Mouse (Mus musculus): ENCODE data around the gene Ntn1. TPM values are rescaled to one million over a fixed set of nuclear protein-coding genes. Genes with fewer than 3 reads are reported as not detected.
A peak's percentile ranks its signal among the peaks of the same experiment; 100 is the strongest.

Ntn1 gene
- polyA plus RNA-seq, 1 experiment from 2014 or later, result 6.7 TPM

- H3K9me3 ChIP-seq (ENCODE audit: control insufficient read depth, low read length), result 0 out of 2 replicates have a peak, but pooled peaks cover 4% of the 10 kb centered on the region
- no peaks in the 10 kb centered on the region for H3K27me3 ChIP-seq (replicated peaks; ENCODE audit: control insufficient read depth, insufficient read depth, low read length)
- H3K4me1 ChIP-seq (replicated peaks; ENCODE audit: control insufficient read depth, insufficient read depth, low read length), result no peaks in the 10 kb centered on the region
- DNase-seq (ENCODE audit: low spot score) (no peak), ATAC-seq (replicated peaks; ENCODE audit: low FRiP score, low TSS enrichment, low read depth) (no peak)
- no peak overlapping the region for H3K4me2 ChIP-seq (ENCODE audit: low read length)
- no peak overlapping the region for H3K27ac ChIP-seq (ENCODE audit: low read depth)
- no peak overlapping the region for H3K4me3 ChIP-seq (ENCODE audit: low read depth, low read length)
- peaks cover 4% of the 10 kb centered on the region; the same call in 1 of the 2 replicates for H3K36me3 ChIP-seq (ENCODE audit: control insufficient read depth, insufficient read depth, low read length)
- 53% methylated on average over 6 of the region's 6 CpGs for WGBS
- no peak overlapping the region for H3K9ac ChIP-seq (ENCODE audit: low read length)
Observed at GRCm38 (mm10) chr11:68247897-68248296, 152.7 kb downstream of the Ntn1 start.

DNA sequence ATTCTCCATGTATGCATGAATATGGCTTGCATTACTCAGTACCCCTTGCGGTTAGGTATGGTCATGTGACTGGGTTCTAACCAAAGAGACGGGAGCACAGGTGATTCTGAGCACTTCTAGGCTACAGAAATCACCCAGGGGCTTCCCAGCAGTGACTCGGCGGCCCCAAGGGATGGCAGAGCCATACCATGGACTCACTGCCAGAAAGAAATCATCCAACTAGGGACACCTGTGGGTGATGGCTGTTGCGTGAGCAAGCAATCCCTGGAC lies 155.7 kb downstream of the Ntn1 start:
- no peak for ATAC-seq (replicated peaks; ENCODE audit: low FRiP score, low TSS enrichment, low read depth)
- H3K9ac ChIP-seq (ENCODE audit: low read length), result no peak overlapping the region
- H3K4me1 ChIP-seq (replicated peaks; ENCODE audit: control insufficient read depth, insufficient read depth, low read length), result 0 out of 2 replicates have a peak, but pooled peaks cover 4% of the 10 kb centered on the region
- DNase-seq (ENCODE audit: low spot score), result no peak
- WGBS, result 86% methylated on average over 5 of the region's 5 CpGs
- no peak overlapping the region for H3K4me2 ChIP-seq (ENCODE audit: low read length)
- no peak overlapping the region for H3K27ac ChIP-seq (ENCODE audit: low read depth)
- H3K4me3 ChIP-seq (ENCODE audit: low read depth, low read length), result no peak overlapping the region
- H3K36me3 ChIP-seq (ENCODE audit: control insufficient read depth, insufficient read depth, low read length), result peaks cover 4% of the 10 kb centered on the region; the same call in 1 of the 2 replicates
- H3K9me3 ChIP-seq (ENCODE audit: control insufficient read depth, low read length), result 0 out of 2 replicates have a peak, but pooled peaks cover 4% of the 10 kb centered on the region
- no peaks in the 10 kb centered on the region for H3K27me3 ChIP-seq (replicated peaks; ENCODE audit: control insufficient read depth, insufficient read depth, low read length)

- peaks cover 4% of the 10 kb centered on the region; the same call in 1 of the 2 replicates for H3K4me1 ChIP-seq (replicated peaks; ENCODE audit: control insufficient read depth, insufficient read depth, low read length)
- H3K27me3 ChIP-seq (replicated peaks; ENCODE audit: control insufficient read depth, insufficient read depth, low read length), result no peaks in the 10 kb centered on the region
- DNase-seq (ENCODE audit: low spot score) (no peak), ATAC-seq (replicated peaks; ENCODE audit: low FRiP score, low TSS enrichment, low read depth) (no peak)
- no peak overlapping the region for H3K4me3 ChIP-seq (ENCODE audit: low read depth, low read length)
- 83% methylated on average over 16 of the region's 16 CpGs for WGBS
- H3K4me2 ChIP-seq (ENCODE audit: low read length), result no peak overlapping the region
- H3K9me3 ChIP-seq (ENCODE audit: control insufficient read depth, low read length), result 0 out of 2 replicates have a peak, but pooled peaks cover 4% of the 10 kb centered on the region
- peaks cover 4% of the 10 kb centered on the region; the same call in 1 of the 2 replicates for H3K36me3 ChIP-seq (ENCODE audit: control insufficient read depth, insufficient read depth, low read length)
- no peak overlapping the region for H3K27ac ChIP-seq (ENCODE audit: low read depth)
- no peak overlapping the region for H3K9ac ChIP-seq (ENCODE audit: low read length)
Observed at GRCm38 (mm10) chr11:68244254-68244991, 156.2 kb downstream of the Ntn1 start.

- WGBS, result 36% methylated on average over 5 of the region's 5 CpGs
- H3K27ac ChIP-seq (ENCODE audit: low read depth), result no peak overlapping the region
- H3K9me3 ChIP-seq (ENCODE audit: control insufficient read depth, low read length), result 0 out of 2 replicates have a peak, but pooled peaks cover 4% of the 10 kb centered on the region
- H3K27me3 ChIP-seq (replicated peaks; ENCODE audit: control insufficient read depth, insufficient read depth, low read length), result no peaks in the 10 kb centered on the region
- peaks cover 4% of the 10 kb centered on the region; the same call in 1 of the 2 replicates for H3K4me1 ChIP-seq (replicated peaks; ENCODE audit: control insufficient read depth, insufficient read depth, low read length)
- H3K36me3 ChIP-seq (ENCODE audit: control insufficient read depth, insufficient read depth, low read length), result 0 out of 2 replicates have a peak, but pooled peaks cover under 1% of the 10 kb centered on the region
- no peak for ATAC-seq (replicated peaks; ENCODE audit: low FRiP score, low TSS enrichment, low read depth)
- no peak overlapping the region for H3K9ac ChIP-seq (ENCODE audit: low read length)
- no peak for DNase-seq (ENCODE audit: low spot score)
- no peak overlapping the region for H3K4me2 ChIP-seq (ENCODE audit: low read length)
- H3K4me3 ChIP-seq (ENCODE audit: low read depth, low read length), result no peak overlapping the region
Observed at GRCm38 (mm10) chr11:68239756-68240155, 160.9 kb downstream of the Ntn1 start.

DNA sequence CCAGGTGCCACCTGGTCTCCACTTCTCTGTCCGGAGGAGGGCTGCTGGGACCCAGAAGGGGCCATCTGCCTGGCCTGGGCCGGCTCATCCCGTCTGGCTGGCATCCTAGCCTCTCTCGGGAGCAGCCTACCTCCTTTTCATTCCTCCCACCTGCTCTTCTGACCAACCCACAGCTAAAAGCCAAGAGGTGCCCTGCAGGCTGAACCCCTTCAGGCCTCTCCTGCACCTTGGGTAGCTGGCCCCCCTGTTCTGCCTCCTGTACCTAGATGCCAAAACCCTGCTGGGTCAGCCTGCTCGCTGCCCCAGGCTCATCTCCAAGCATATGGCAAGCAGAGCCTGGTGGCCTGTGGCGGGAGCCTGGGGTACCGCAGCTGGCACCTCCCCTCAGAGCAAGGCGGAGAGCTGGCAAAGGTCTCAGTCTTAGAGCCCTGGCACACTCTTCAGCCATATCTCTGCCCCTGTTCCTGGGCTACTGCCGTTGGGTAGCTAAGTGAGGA lies 167.1 kb downstream of the Ntn1 start:
- Histone ChIP-seq H3K27ac (ENCODE audit: low read depth) (no peak overlapping the region), H3K9ac (ENCODE audit: low read length) (no peak overlapping the region), H3K4me3 (ENCODE audit: low read depth, low read length) (no peak overlapping the region), H3K36me3 (ENCODE audit: control insufficient read depth, insufficient read depth, low read length) (no peaks in the 10 kb centered on the region), H3K9me3 (ENCODE audit: control insufficient read depth, low read length) (no peaks in the 10 kb centered on the region), H3K4me2 (ENCODE audit: low read length) (no peak overlapping the region), H3K27me3 (replicated peaks; ENCODE audit: control insufficient read depth, insufficient read depth, low read length) (no peaks in the 10 kb centered on the region), H3K4me1 (replicated peaks; ENCODE audit: control insufficient read depth, insufficient read depth, low read length) (peaks cover 10% of the 10 kb centered on the region)
- WGBS, result 85% methylated on average over 9 of the region's 9 CpGs
- DNase-seq (ENCODE audit: low spot score) (no peak), ATAC-seq (replicated peaks; ENCODE audit: low FRiP score, low TSS enrichment, low read depth) (no peak)

- no peak for DNase-seq (ENCODE audit: low spot score)
- H3K27ac ChIP-seq (ENCODE audit: low read depth), result no peak overlapping the region
- no peak overlapping the region for H3K9ac ChIP-seq (ENCODE audit: low read length)
- no peaks in the 10 kb centered on the region for H3K27me3 ChIP-seq (replicated peaks; ENCODE audit: control insufficient read depth, insufficient read depth, low read length)
- no peak overlapping the region for H3K4me2 ChIP-seq (ENCODE audit: low read length)
- peaks cover 10% of the 10 kb centered on the region for H3K4me1 ChIP-seq (replicated peaks; ENCODE audit: control insufficient read depth, insufficient read depth, low read length)
- ATAC-seq (replicated peaks; ENCODE audit: low FRiP score, low TSS enrichment, low read depth), result no peak
- no peak overlapping the region for H3K4me3 ChIP-seq (ENCODE audit: low read depth, low read length)
- 94% methylated on average over 5 of the region's 5 CpGs for WGBS
- no peaks in the 10 kb centered on the region for H3K9me3 ChIP-seq (ENCODE audit: control insufficient read depth, low read length)
- no peaks in the 10 kb centered on the region for H3K36me3 ChIP-seq (ENCODE audit: control insufficient read depth, insufficient read depth, low read length)
Observed at GRCm38 (mm10) chr11:68231558-68231957, 169.1 kb downstream of the Ntn1 start.

- Histone ChIP-seq H3K9ac (ENCODE audit: low read length) (no peak overlapping the region), H3K4me1 (replicated peaks; ENCODE audit: control insufficient read depth, insufficient read depth, low read length) (peaks cover 10% of the 10 kb centered on the region), H3K9me3 (ENCODE audit: control insufficient read depth, low read length) (no peaks in the 10 kb centered on the region), H3K36me3 (ENCODE audit: control insufficient read depth, insufficient read depth, low read length) (no peaks in the 10 kb centered on the region; the same call in 1 of the 2 replicates), H3K27me3 (replicated peaks; ENCODE audit: control insufficient read depth, insufficient read depth, low read length) (no peaks in the 10 kb centered on the region), H3K4me2 (ENCODE audit: low read length) (no peak overlapping the region), H3K27ac (ENCODE audit: low read depth) (peak overlapping the region; percentile 16; the same call in 1 of the 2 replicates), H3K4me3 (ENCODE audit: low read depth, low read length) (no peak overlapping the region)
- no peak for ATAC-seq (replicated peaks; ENCODE audit: low FRiP score, low TSS enrichment, low read depth)
- 45% methylated on average over 18 of the region's 18 CpGs for WGBS
- no peak for DNase-seq (ENCODE audit: low spot score)
Observed at GRCm38 (mm10) chr11:68228941-68229665, 171.5 kb downstream of the Ntn1 start.

GRCm38 (mm10) chr11:68227837-68228236 lies 172.8 kb downstream of the Ntn1 start:
- Histone ChIP-seq H3K27ac (ENCODE audit: low read depth) (no peak overlapping the region), H3K9ac (ENCODE audit: low read length) (no peak overlapping the region), H3K4me2 (ENCODE audit: low read length) (no peak overlapping the region), H3K9me3 (ENCODE audit: control insufficient read depth, low read length) (no peaks in the 10 kb centered on the region), H3K4me3 (ENCODE audit: low read depth, low read length) (no peak overlapping the region), H3K4me1 (replicated peaks; ENCODE audit: control insufficient read depth, insufficient read depth, low read length) (peaks cover 10% of the 10 kb centered on the region), H3K36me3 (ENCODE audit: control insufficient read depth, insufficient read depth, low read length) (no peaks in the 10 kb centered on the region; the same call in 1 of the 2 replicates), H3K27me3 (replicated peaks; ENCODE audit: control insufficient read depth, insufficient read depth, low read length) (no peaks in the 10 kb centered on the region)
- DNase-seq (ENCODE audit: low spot score) (no peak), ATAC-seq (replicated peaks; ENCODE audit: low FRiP score, low TSS enrichment, low read depth) (no peak)
- WGBS, result 92% methylated on average over 6 of the region's 6 CpGs

Data from intestine, embryonic 14.5 days (tissue).